Mouse (Mus musculus): ENCODE data around the gene Cyp17a1.

GRCm38 (mm10) chr19:46657339-46658020 is 15.5 kb downstream of the Cyp17a1 start:
- TF ChIP-seq GATA1 (IDR thresholded peaks at IDR 0.05; ENCODE audit: borderline replicate concordance, low read length), result no peak
- no peak for TF ChIP-seq FLI1 (IDR thresholded peaks at IDR 0.05; ENCODE audit: low read length)
